Mouse (Mus musculus) midbrain, embryonic 12.5 days (tissue): ENCODE measurements around the gene Natd1. TPM values are rescaled to one million over a fixed set of nuclear protein-coding genes. Genes with fewer than 3 reads are reported as not detected.

Source experiments
- ATAC-seq: fragments of 200-750 bp; cut with Nextera tagmentation; 2 replicates; pipeline ENCODE4 v1.8.0; 2017; ENCODE audit warnings: low read depth, moderate TSS enrichment, moderate library complexity; ENCODE audit not compliant: low FRiP score
- H3K27ac ChIP-seq: fragments of 300-500 bp; sonication (generic); replicated peaks from 2 replicates; pipeline ENCODE4 v1.5.1; 2016; ENCODE audit warnings: mild to moderate bottlenecking
- H3K27me3 ChIP-seq: fragments of 300-500 bp; sonication (generic); 2 replicates; pipeline ENCODE4 v1.6.1; 2016; ENCODE audit warnings: mild to moderate bottlenecking
- H3K36me3 ChIP-seq: fragments of 300-500 bp; sonication (generic); 2 replicates; pipeline ENCODE4 v1.6.1; 2016
- H3K4me1 ChIP-seq: fragments of 300-500 bp; sonication (generic); 2 replicates; pipeline ENCODE4 v1.6.1; 2016
- H3K4me2 ChIP-seq: fragments of 300-500 bp; sonication (generic); replicated peaks from 2 replicates; pipeline ENCODE4 v1.6.1; 2016; ENCODE audit warnings: mild to moderate bottlenecking, moderate library complexity
- H3K4me3 ChIP-seq: fragments of 300-500 bp; sonication (generic); 2 replicates; pipeline ENCODE4 v1.5.1; 2016; ENCODE audit warnings: mild to moderate bottlenecking
- H3K9ac ChIP-seq: fragments of 300-500 bp; sonication (generic); replicated peaks from 2 replicates; pipeline ENCODE4 v1.6.1; 2016; ENCODE audit warnings: mild to moderate bottlenecking, moderate library complexity
- H3K9me3 ChIP-seq: fragments of 300-500 bp; sonication (generic); 2 replicates; pipeline ENCODE4 v1.6.1; 2016; ENCODE audit warnings: mild to moderate bottlenecking
- WGBS: fragments of 180-500 bp; shearing (Covaris S2); methylation state at CpG from one replicate; pipeline ENCODE4 v1.1.7; 2016; 5-methylcytosine and 5-hydroxymethylcytosine counted together
- polyA plus RNA-seq: library from polyadenylated mRNA; unstranded; fragments of >200 nt; fragmentation: Nextera tagmentation; extraction: Ambion mirVana; gene quantifications from 2 replicates; pipeline ENCODE4 v1.2.1, GENCODE M21; 2016

Natd1 gene
- polyA plus RNA-seq, 1 experiment from 2014 or later = 27.3 TPM

GRCm38 (mm10) chr11:60863196-60863595 is 51.4 kb downstream of the Natd1 start:
- H3K9me3 ChIP-seq = no peaks in the 10 kb centered on the region
- H3K9ac ChIP-seq = no peak overlapping the region
- 93% methylated on average over 4 of the region's 4 CpGs for WGBS
- 0 out of 2 replicates have a peak, but pooled peaks cover 3% of the 10 kb centered on the region for H3K4me1 ChIP-seq
- H3K4me3 ChIP-seq = no peak overlapping the region
- ATAC-seq = no peak
- H3K36me3 ChIP-seq = peaks cover 55% of the 10 kb centered on the region
- no peaks in the 10 kb centered on the region for H3K27me3 ChIP-seq
- no peak overlapping the region for H3K4me2 ChIP-seq
- H3K27ac ChIP-seq = no peak overlapping the region

DNA sequence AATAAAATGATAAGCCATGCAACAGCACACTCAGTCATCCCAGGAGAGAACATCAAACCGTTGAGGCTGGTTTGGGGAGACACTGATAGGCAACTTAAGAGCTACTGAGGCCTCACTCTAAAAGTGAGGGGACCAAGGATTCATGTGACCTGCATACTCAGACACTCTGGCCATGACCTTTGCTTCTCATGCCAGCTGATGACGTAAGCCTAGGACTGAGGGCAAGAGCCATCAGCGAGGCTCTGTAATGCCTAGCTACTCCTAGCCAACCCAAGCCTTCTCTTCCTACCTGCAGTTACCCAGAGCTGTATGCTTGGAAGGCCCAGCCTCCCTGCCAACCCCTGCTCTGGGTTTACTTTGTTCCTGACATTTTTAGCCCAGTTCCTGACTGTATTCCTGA is 52.6 kb downstream of the Natd1 start:
- Histone ChIP-seq H3K9me3 (no peaks in the 10 kb centered on the region), H3K27me3 (no peaks in the 10 kb centered on the region), H3K36me3 (peaks cover 64% of the 10 kb centered on the region), H3K4me2 (no peak overlapping the region), H3K9ac (no peak overlapping the region), H3K27ac (no peak overlapping the region), H3K4me1 (0 out of 2 replicates have a peak, but pooled peaks cover 3% of the 10 kb centered on the region), H3K4me3 (no peak overlapping the region)
- no peak for ATAC-seq
- 89% methylated on average over 3 of the region's 3 CpGs for WGBS

GRCm38 (mm10) chr11:60856587-60856986 is 58.0 kb downstream of the Natd1 start:
- Histone ChIP-seq H3K36me3 (peaks cover 68% of the 10 kb centered on the region), H3K4me3 (no peak overlapping the region), H3K9ac (no peak overlapping the region), H3K4me2 (no peak overlapping the region), H3K27ac (no peak overlapping the region), H3K4me1 (no peaks in the 10 kb centered on the region), H3K27me3 (no peaks in the 10 kb centered on the region), H3K9me3 (no peaks in the 10 kb centered on the region)
- WGBS = 75% methylated on average over 3 of the region's 3 CpGs
- ATAC-seq = no peak

Other genes with a start within 250 kb of the Natd1 start
- gene Llgl1, start 215.0 kb downstream of the Natd1 start, polyA plus RNA-seq = 135 TPM in 2 replicates
- 76.1 and 76.9 TPM in 2 replicates for gene Flii, start 187.5 kb downstream of the Natd1 start, polyA plus RNA-seq
- gene Mief2, start 186.4 kb downstream of the Natd1 start, polyA plus RNA-seq = 14.3 and 15.2 TPM in 2 replicates
- 17.8 and 20.5 TPM in 2 replicates for gene Top3a, start 137.4 kb downstream of the Natd1 start, polyA plus RNA-seq
- gene Smcr8, start 137.2 kb downstream of the Natd1 start, polyA plus RNA-seq = 11.3 and 11.6 TPM in 2 replicates
- gene Shmt1, start 103.0 kb downstream of the Natd1 start, polyA plus RNA-seq = 36.4 and 40.0 TPM in 2 replicates
- gene Dhrs7b, start 84.1 kb downstream of the Natd1 start, polyA plus RNA-seq = 24.7 and 26.2 TPM in 2 replicates
- gene Tmem11, start 35.5 kb downstream of the Natd1 start, polyA plus RNA-seq = 48.3 and 49.7 TPM in 2 replicates
- 39.2 and 41.9 TPM in 2 replicates for gene Map2k3, start 17.3 kb upstream of the Natd1 start, polyA plus RNA-seq
- 0.45 and 0.50 TPM in 2 replicates for gene Kcnj12, start 107.8 kb upstream of the Natd1 start, polyA plus RNA-seq
- gene Tnfrsf13b, start 212.0 kb upstream of the Natd1 start, polyA plus RNA-seq = 0.68 and 1.6 TPM in 2 replicates